Mouse (Mus musculus) CD4-positive, CD25-positive, alpha-beta regulatory T cell, adult 2 months (primary cell): Measurements from ENCODE around the gene Aipl1.

Experiments
- DNase-seq: peaks from one replicate; pipeline ENCODE4 v3.0.0-alpha.2; 2012; ENCODE audit warnings: low read depth, low spot score

Aipl1 gene

GRCm38 (mm10) chr11:72037409-72037808 lies at the start of gene Aipl1:
TSS of gene Aipl1 (minus strand) at chr11:72037509.
- no peak for DNase-seq

GRCm38 (mm10) chr11:72086251-72087046 lies 49.1 kb upstream of the Aipl1 start:
- DNase-seq: no peak

- DNase-seq: no peak
Observed at GRCm38 (mm10) chr11:72084337-72084736, 47.0 kb upstream of the Aipl1 start.

- DNase-seq: no peak
Observed at GRCm38 (mm10) chr11:72082601-72083000, 45.3 kb upstream of the Aipl1 start.

DNA sequence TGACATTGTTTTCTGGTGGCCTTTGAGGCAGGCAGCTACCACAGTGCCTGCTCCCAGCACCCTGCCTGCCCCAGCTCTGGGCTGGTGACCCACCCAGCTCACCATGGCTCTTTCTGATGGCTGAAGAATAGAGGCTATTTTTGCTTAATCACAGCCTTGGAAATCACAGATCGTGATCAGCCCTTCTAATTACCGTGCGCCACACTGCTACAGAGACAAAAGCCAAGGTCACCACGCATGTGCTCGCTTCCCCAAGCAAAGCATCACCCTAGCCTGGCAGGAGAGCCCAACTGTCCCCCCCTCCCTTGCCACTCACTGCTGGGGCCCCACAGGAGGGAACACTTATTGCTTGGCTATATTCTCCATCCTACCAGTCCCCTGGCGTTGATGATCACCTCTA lies 43.2 kb upstream of the Aipl1 start:
- DNase-seq: no peak

- DNase-seq: no peak
Observed at GRCm38 (mm10) chr11:72078647-72079046, 41.3 kb upstream of the Aipl1 start.

DNA sequence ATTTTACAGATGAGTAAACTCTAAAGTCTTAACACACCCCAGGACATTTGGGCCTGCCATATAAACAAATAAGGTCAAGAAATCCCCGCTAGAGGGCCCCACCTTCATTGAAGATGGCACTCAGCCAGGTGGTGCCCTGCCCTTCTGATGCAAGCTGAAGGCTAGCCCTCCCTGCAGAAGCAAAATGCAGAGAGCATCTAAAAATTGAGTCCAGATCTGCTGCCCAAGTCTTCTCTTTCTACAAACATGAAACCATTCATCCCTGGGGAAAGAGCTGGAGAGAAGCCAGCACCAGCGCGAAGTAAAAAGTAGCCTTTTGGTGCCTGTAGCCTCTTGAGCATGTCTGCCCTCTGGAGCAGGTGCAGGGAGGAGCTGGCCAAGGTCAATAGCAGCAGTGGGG lies 40.7 kb upstream of the Aipl1 start:
- DNase-seq: no peak

DNA sequence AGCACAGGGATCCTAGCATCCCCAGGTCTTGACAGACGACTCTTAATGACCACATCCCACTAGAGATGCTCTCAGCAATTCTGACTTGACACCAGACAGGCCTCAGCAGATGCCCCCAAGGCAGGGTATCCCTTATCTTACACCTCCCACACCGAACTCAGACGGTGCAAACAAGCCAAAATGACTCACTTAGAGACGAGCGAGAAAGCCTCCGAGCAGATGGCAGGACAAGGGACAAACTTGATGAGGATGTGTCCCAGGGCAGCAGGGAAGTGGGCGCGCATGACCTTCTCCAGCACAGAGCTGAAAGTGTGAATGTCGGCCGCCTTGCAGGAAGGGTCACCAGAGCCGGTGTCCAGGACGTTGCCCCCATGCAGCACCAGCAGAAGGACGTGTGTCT lies 36.9 kb upstream of the Aipl1 start:
- DNase-seq: no peak

DNA sequence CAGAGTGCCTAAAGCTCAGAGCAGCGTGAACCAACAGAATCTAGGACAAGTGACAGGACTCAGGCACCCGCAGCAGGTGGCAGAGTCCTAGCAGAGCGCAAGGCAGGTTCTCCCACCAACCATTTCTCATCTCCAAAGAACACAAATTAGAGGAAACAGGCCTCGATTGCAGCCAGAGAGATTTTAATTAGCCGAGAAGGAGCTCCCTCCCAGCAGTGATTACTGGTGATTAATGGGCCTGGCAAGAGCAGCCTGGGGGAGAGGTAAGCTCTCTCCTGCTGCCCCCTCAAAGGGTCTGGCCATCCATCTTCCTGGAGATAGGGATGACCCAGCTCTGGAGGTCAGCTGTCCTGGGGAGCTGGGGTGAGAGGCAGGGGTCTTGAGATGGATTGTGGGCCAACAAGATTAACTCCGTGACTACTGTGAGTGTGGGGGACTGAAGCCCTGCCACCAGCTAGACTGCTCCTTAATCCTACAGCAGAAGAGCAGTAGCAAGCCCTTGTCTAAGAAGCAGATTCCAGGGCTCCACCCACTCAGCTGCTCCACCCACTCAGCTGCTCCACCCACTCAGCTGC lies 35.1 kb upstream of the Aipl1 start:
- DNase-seq: no peak

DNA sequence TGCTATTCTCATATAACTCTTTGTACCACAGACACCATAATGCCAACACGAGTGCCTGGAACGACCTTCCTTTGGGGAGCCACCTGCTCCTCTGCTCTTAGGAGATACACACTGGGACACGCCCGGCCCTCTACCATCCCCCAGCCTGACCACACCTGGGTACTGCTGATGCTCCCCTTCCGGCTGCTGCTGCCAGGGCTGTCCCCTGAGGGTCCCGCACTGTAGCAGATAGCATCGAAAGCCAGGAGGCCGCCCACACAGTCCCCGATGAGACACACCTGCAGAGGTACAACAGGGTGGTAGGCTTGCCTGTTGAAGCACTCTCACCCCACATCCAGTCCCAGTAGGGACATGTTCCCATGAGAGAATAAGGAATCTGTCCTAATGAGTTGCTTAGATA lies 33.4 kb upstream of the Aipl1 start:
- DNase-seq: no peak

- DNase-seq: no peak
Observed at GRCm38 (mm10) chr11:72068026-72068425, 30.7 kb upstream of the Aipl1 start.

DNA sequence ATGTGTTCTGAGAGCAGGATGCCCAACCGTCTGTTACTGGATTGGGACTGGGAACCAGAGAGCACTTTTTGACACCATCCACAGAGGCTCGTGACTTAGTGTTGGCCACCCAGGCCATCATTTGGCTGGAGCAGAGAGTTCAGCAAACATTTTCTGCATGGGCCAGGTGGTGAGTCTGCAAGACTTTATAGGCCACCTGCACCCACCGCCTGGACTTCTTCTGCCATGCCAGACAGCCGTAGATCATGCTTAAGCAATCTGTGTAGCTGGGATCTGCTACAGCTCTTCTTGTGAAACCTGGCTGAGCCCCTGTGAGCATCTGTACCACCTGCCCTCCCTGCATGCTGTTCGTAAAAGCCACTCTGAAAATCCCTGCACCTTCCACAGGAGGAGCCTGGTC lies 30.0 kb upstream of the Aipl1 start:
- DNase-seq: no peak

- peak; percentile 46 for DNase-seq
Observed at GRCm38 (mm10) chr11:72066330-72066729, 29.0 kb upstream of the Aipl1 start.

GRCm38 (mm10) chr11:72065103-72065502 lies 27.8 kb upstream of the Aipl1 start:
- DNase-seq: no peak

GRCm38 (mm10) chr11:72064414-72064813 lies 27.1 kb upstream of the Aipl1 start:
- DNase-seq: no peak

DNA sequence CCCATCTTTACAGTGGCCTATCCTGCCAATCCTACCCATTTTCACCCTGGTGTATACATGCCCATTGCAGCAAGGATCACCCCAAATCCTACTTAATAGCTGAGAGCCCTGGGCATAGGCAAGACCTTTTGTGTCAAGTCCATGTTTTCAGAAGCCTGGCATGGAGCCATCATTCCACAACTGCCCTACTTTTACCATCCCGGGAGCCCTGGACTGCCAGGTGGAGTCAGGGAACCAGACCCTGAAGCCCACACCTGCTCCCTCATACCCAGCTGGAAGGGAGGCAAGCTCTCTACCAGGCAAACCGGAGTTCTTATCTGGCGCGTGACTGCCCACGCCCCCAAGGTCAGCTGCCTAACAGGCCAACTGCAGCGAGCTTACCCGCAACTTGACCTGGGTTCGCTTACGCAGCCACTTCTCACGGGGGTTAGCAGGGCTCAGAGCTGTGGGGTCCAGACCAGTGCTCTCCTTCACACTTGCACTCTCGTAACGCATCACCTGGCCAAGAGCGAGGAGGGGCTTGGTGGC lies 23.8 kb upstream of the Aipl1 start:
- no peak for DNase-seq

DNA sequence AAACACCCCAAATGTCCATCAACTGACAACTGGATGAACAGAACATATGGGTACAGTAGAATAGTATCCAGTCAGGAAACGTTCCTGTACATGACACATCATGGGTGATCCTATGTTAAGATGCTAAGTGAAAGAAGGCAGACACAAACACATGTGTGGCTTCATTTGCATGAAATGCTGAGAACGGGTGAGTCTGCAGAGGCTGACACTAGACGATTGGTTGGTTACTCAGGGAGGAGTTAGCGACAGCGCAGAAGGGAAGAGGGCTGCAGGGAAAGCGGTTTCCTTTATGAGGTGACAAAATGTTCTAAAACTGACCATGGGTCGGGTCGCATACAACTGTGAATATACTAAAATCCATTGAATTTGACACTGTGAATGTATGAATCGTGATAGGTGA lies 23.1 kb upstream of the Aipl1 start:
- no peak for DNase-seq

GRCm38 (mm10) chr11:72057166-72057565 lies 19.9 kb upstream of the Aipl1 start:
- no peak for DNase-seq

- no peak for DNase-seq
Observed at GRCm38 (mm10) chr11:72055176-72055575, 17.9 kb upstream of the Aipl1 start.

- DNase-seq: peak; percentile 70
Observed at GRCm38 (mm10) chr11:72052636-72053035, 15.3 kb upstream of the Aipl1 start.

DNA sequence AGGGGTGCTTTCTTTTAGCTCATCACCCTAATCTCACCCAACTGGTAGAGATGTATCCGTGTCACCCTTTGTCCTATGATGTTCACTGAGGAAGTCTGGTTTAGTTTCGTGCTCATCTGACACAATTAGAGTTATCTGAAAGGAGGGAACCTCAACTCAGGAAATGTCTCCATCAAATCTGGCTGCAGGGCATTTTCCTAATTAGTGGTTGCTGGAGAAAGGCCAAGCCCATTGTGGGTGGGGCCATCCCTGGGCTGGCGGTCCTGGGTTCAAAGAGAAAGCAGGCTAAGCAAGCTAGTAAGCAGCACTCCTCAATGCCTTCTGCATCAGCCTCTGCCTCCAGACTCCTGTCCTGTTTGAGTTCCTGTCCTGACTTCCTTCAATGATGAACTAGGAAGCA lies 14.9 kb upstream of the Aipl1 start:
- DNase-seq: no peak

DNA sequence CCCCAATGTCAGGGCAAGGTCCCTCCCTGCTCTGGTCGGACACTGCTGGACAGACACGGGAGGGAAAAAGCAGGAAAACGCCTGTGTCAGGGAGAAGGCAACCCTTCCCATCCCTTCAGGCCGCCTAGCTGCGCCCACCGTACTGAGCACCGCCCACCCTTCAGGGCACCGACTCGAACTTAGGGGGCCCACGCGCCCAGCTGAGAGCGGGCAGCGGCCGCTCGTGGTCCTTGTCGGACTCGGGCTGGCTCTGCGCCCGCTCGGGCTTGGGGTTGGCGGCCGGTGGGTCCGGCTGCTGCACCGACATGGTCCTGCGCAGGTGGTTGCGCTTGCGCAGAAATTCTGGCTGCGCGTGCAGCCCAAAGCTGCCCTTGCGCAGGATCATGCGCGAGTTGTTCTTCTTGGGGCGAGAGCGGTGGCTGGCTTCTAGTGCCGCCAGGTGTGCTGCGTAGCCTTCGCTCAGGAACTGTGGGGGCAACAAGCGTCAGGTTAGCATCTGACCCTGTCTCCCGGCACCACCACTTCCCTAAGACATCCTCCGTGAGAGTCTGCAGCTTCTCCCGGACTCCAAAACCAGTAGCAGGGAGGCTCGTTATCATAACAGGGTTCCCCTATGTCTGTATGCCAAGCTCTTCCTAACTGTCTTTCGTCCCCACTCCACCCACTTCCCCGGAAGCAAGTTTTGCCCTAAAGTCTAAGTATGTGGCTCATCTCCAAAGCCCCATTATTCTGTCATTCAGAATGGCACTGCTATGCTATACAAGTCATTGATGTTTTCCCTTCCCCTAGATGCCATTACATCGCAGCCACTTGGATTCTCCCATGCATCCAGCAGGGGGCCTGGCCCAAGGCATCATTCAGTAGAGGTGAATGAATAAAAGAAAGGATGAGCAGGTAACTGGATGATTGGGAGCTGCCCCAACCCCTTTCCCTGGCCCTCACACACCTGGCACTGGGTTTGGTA lies 13.9 kb upstream of the Aipl1 start:
- no peak for DNase-seq
